Mouse (Mus musculus): ENCODE results near the gene Nkiras1. TPM values are rescaled to one million over a fixed set of nuclear protein-coding genes. Genes with fewer than 3 reads are reported as not detected.

Nkiras1 gene
- polyA plus RNA-seq, 1 experiment from 2014 or later = 15.0 TPM

GRCm38 (mm10) chr14:18330789-18331692 lies 60.1 kb downstream of the Nkiras1 start:
- peaks cover 38% of the 10 kb centered on the region for H3K4me1 ChIP-seq (replicated peaks)

GRCm38 (mm10) chr14:18331693-18332131 lies 60.8 kb downstream of the Nkiras1 start, which contains the start of gene Ube2e1:
Ube2e1 (minus strand) TSS chr14:18331859.
- WGBS = under 1% methylated on average over 39 of the region's 39 CpGs
- Histone ChIP-seq H3K4me1 (replicated peaks) (peaks cover 31% of the 10 kb centered on the region), H3K4me3 (peak within 1 kb of the TSS; percentile 89), H3K27me3 (ENCODE audit: insufficient read depth, poor library complexity, severe bottlenecking) (no peaks in the 10 kb centered on the region), H3K36me3 (peaks cover 8% of the 10 kb centered on the region), H3K27ac (peak within 1 kb of the TSS; percentile 96), H3K9me3 (0 out of 2 replicates have a peak, but pooled peaks cover 3% of the 10 kb centered on the region)
- peak; percentile 82 for DNase-seq (ENCODE audit: low spot score)

More at GRCm38 (mm10) chr14:18330789-18331692, 60.1 kb downstream of the Nkiras1 start:
- no peaks in the 10 kb centered on the region for H3K27me3 ChIP-seq (ENCODE audit: insufficient read depth, poor library complexity, severe bottlenecking)
- peak; percentile 64 for DNase-seq (ENCODE audit: low spot score)
- H3K36me3 ChIP-seq = peaks cover 8% of the 10 kb centered on the region
- WGBS = 2% methylated on average over 99 of the region's 99 CpGs
- peak overlapping the region; percentile 89 for H3K4me3 ChIP-seq
- H3K27ac ChIP-seq = peak overlapping the region; percentile 96
- 0 out of 2 replicates have a peak, but pooled peaks cover 3% of the 10 kb centered on the region for H3K9me3 ChIP-seq

Other genes with a start within 250 kb of the Nkiras1 start
- 3.4 TPM in 2 replicates for gene Nr1d2, start 32.0 kb upstream of the Nkiras1 start, polyA plus RNA-seq (2016; fragmentation: Nextera tagmentation; extraction: Ambion mirVana)
- gene Rpl15, start 255 bp downstream of the Nkiras1 start, polyA plus RNA-seq (2016; fragmentation: Nextera tagmentation; extraction: Ambion mirVana) = 390 and 457 TPM in 2 replicates
- gene Ube2e1, start 60.7 kb downstream of the Nkiras1 start, polyA plus RNA-seq (2016; fragmentation: Nextera tagmentation; extraction: Ambion mirVana) = 160 and 166 TPM in 2 replicates

Measured in hindbrain, embryonic 10.5 days (tissue).